Mouse (Mus musculus): ENCODE data around the gene Apol9b.
"Not testable (repeated sequence)": the region's sequence is repeated elsewhere in the genome, so short reads cannot be mapped to it uniquely, and the experiment has no call there.

DNA sequence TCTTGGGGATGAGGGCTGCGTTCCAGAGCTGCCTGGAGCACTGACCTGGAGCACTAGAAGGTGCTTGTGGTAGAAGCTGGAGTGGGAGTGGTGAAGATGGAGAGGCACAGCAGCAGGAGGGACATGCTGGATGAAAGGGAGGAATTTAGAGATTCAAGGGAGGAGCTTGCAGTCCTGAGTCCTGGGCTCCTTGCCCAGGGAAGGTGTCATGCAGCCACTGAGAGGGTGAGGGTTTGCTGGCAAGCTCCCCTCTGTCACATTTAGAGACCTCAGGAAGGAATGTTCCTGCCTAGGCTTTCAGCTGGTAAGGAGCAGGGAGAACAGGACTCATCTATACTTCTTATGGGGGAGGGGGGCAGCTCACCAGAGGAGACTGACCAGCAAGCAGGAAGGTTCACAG is 19.9 kb upstream of the Apol9b start:
- not testable (repeated sequence) for TF ChIP-seq CTCF (IDR thresholded peaks at IDR 0.05; ENCODE audit: borderline replicate concordance, insufficient read depth, low read depth, low read length); POLR2A (IDR thresholded peaks at IDR 0.05; ENCODE audit: borderline replicate concordance, insufficient read depth, low read length)
